Mouse (Mus musculus) olfactory bulb, adult 2 months (tissue): Measurements from ENCODE around the gene Uvssa.

Experiments
- CTCF ChIP-seq: fragments of 200-500 bp; IDR thresholded peaks from 2 replicates; pipeline ENCODE4 v1.5.1; 2012; ENCODE audit warnings: low read depth, mild to moderate bottlenecking, low read length, moderate library complexity; ENCODE audit not compliant: insufficient read depth
- POLR2A ChIP-seq: fragments of 200-500 bp; IDR thresholded peaks from 2 replicates; pipeline ENCODE4 v1.6.1; 2012; ENCODE audit warnings: mild to moderate bottlenecking, low read depth, low read length, moderate library complexity; ENCODE audit not compliant: insufficient read depth

GRCm38 (mm10) chr5:33430106-33430505 is 51.8 kb downstream of the Uvssa start:
- TF ChIP-seq CTCF (no peak), POLR2A (no peak)
